Mouse (Mus musculus) liver, postnatal 0 days (tissue): Measurements from ENCODE around the gene Mxi1. TPM values are rescaled to one million over a fixed set of nuclear protein-coding genes. Genes with fewer than 3 reads are reported as not detected.

Experiments
- ATAC-seq: fragments of 200-750 bp; cut with Nextera tagmentation; 2 replicates; pipeline ENCODE4 v1.8.0; 2017; ENCODE audit warnings: mild to moderate bottlenecking, moderate library complexity
- DNase-seq: peaks from one replicate; pipeline ENCODE4 v3.0.0-alpha.2; 2016
- H3K27ac ChIP-seq: fragments of 300-500 bp; sonication (generic); 2 replicates; pipeline ENCODE4 v1.5.1; 2014; ENCODE audit warnings: antibody characterized with exemption, moderate library complexity, mild to moderate bottlenecking, low read depth
- H3K27me3 ChIP-seq: fragments of 300-500 bp; sonication (generic); 2 replicates; pipeline ENCODE4 v1.6.1; 2014; ENCODE audit warnings: low read length, control low read depth, mixed read lengths; ENCODE audit not compliant: insufficient read depth
- H3K36me3 ChIP-seq: fragments of 300-500 bp; sonication (generic); replicated peaks from 2 replicates; pipeline ENCODE4 v1.6.1; 2014; ENCODE audit warnings: mild to moderate bottlenecking, control low read depth, low read length, moderate library complexity, mixed read lengths; ENCODE audit not compliant: insufficient read depth
- H3K4me1 ChIP-seq: fragments of 300-500 bp; sonication (generic); 2 replicates; pipeline ENCODE4 v1.6.1; 2014; ENCODE audit warnings: antibody characterized with exemption, mild to moderate bottlenecking, control low read depth; ENCODE audit not compliant: insufficient read depth
- H3K4me2 ChIP-seq: fragments of 300-500 bp; sonication (generic); 2 replicates; pipeline ENCODE4 v1.6.1; 2014; ENCODE audit warnings: low read depth, mild to moderate bottlenecking, low read length, moderate library complexity, mixed read lengths
- H3K4me3 ChIP-seq: fragments of 300-500 bp; sonication (generic); 2 replicates; pipeline ENCODE4 v1.5.1; 2014; ENCODE audit warnings: low read depth, low read length
- H3K9ac ChIP-seq: fragments of 300-500 bp; sonication (generic); replicated peaks from 2 replicates; pipeline ENCODE4 v1.6.1; 2014; ENCODE audit warnings: mild to moderate bottlenecking, moderate library complexity
- H3K9me3 ChIP-seq: fragments of 300-500 bp; sonication (generic); 2 replicates; pipeline ENCODE4 v1.6.1; 2016; ENCODE audit warnings: mild to moderate bottlenecking, control low read depth, low read length, mixed read lengths
- CTCF ChIP-seq: sonication (generic); IDR thresholded peaks from 2 replicates; pipeline ENCODE4 v1.5.1; 2016; ENCODE audit warnings: antibody characterized with exemption, low read depth
- EP300 ChIP-seq: IDR thresholded peaks from 2 replicates; pipeline ENCODE4 v1.6.1; 2016; ENCODE audit warnings: antibody characterized with exemption, low read depth, mild to moderate bottlenecking
- WGBS: fragments of 180-500 bp; shearing (Covaris S2); extraction: QIAGEN DNeasy Blood & Tissue Kit; methylation state at CpG from one replicate; pipeline ENCODE4 v1.1.7; 2014; ENCODE audit not compliant: insufficient replicate concordance; 5-methylcytosine and 5-hydroxymethylcytosine counted together
- polyA plus RNA-seq: library from polyadenylated mRNA; unstranded; fragments of >200 nt; fragmentation: Nextera tagmentation; extraction: Ambion mirVana; gene quantifications from 2 replicates; pipeline ENCODE4 v1.2.1, GENCODE M21; 2015

Mxi1 gene
- polyA plus RNA-seq, 1 experiment from 2014 or later, result 24.5 TPM

DNA sequence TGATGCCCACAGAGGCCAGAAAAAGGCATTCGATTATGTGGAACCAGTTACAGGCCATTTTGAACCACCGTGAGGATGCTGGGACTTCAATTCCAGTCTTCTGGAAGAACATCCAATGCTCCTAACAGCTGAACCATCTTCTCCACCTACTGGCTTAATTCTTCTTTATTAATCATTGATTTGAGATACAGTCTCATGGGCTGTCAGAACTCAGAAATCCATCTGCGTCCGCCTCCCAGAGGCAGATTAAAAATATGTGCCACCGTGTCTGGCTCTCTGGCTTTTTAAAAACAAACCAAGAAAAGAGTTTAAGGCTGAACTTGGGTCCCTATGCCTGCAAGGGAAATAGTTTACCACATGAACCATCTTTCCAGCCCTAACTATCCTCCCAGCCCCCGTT lies 65.0 kb downstream of the Mxi1 start:
- Histone ChIP-seq H3K4me3 (no peak overlapping the region), H3K4me1 (no peaks in the 10 kb centered on the region), H3K36me3 (peaks cover 65% of the 10 kb centered on the region), H3K27ac (no peak overlapping the region), H3K4me2 (no peak overlapping the region), H3K9ac (no peak overlapping the region), H3K9me3 (no peaks in the 10 kb centered on the region), H3K27me3 (no peaks in the 10 kb centered on the region)
- TF ChIP-seq EP300 (no peak), CTCF (no peak)
- WGBS, result 89% methylated on average over 6 of the region's 6 CpGs
- ATAC-seq, result no peak
- no peak for DNase-seq

DNA sequence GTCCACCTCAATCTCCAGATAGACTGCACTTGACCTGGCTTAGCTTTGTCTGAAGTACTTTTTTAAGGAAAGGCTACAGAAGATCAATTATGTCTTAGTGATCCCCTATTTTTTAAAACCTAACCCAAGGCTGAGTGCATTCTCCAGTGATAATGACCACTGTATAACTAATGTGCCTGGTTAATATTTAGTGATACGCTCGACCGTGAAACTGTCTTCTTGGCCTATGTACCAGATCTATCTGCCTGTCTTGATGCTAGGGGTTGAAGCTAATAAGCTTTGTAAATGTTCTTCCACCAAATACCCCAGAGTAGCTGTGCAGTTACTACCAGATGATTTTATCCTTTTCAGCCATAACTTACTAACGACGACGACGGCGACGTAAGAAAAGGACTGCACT lies 65.5 kb downstream of the Mxi1 start:
- TF ChIP-seq CTCF (no peak), EP300 (no peak)
- H3K27ac ChIP-seq, result no peak overlapping the region
- no peaks in the 10 kb centered on the region for H3K9me3 ChIP-seq
- H3K9ac ChIP-seq, result no peak overlapping the region
- H3K4me3 ChIP-seq, result no peak overlapping the region
- peaks cover 66% of the 10 kb centered on the region for H3K36me3 ChIP-seq
- DNase-seq (no peak), ATAC-seq (no peak)
- 91% methylated on average over 9 of the region's 9 CpGs for WGBS
- H3K27me3 ChIP-seq, result no peaks in the 10 kb centered on the region
- H3K4me1 ChIP-seq, result no peaks in the 10 kb centered on the region
- H3K4me2 ChIP-seq, result no peak overlapping the region

DNA sequence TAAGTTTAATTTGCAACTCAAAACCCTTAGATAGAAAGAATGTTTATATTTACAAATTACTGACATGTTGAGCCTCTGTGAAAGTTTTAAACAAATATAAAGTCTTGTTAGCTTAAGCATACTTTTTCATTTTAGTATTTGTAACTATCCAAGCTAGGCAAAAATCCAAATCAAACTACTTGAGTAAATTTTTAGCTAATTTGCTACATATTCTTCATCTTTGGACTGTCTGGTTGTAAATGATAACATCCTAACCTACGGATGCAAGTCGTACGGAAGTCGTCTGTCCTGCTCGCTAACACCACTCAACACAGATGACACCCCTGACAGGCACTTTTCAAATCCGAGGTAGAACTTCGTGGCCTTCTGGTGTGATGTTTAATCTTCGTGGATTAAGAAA lies 67.3 kb downstream of the Mxi1 start:
- Histone ChIP-seq H3K9me3 (no peaks in the 10 kb centered on the region), H3K4me2 (no peak overlapping the region), H3K4me1 (no peaks in the 10 kb centered on the region), H3K27ac (no peak overlapping the region), H3K27me3 (no peaks in the 10 kb centered on the region), H3K4me3 (no peak overlapping the region), H3K9ac (no peak overlapping the region), H3K36me3 (peaks cover 71% of the 10 kb centered on the region)
- ATAC-seq, result no peak
- TF ChIP-seq CTCF (no peak), EP300 (no peak)
- DNase-seq, result no peak
- 76% methylated on average over 8 of the region's 8 CpGs for WGBS

GRCm38 (mm10) chr19:53378421-53378820 lies 68.1 kb downstream of the Mxi1 start:
- Histone ChIP-seq H3K27ac (no peak overlapping the region), H3K4me3 (no peak overlapping the region), H3K27me3 (no peaks in the 10 kb centered on the region), H3K4me2 (no peak overlapping the region), H3K36me3 (peaks cover 74% of the 10 kb centered on the region), H3K9me3 (no peaks in the 10 kb centered on the region), H3K4me1 (no peaks in the 10 kb centered on the region), H3K9ac (no peak overlapping the region)
- no peak for ATAC-seq
- DNase-seq, result no peak
- WGBS, result 85% methylated on average over 10 of the region's 10 CpGs
- TF ChIP-seq EP300 (no peak), CTCF (no peak)

- Histone ChIP-seq H3K4me1 (no peaks in the 10 kb centered on the region), H3K27me3 (no peaks in the 10 kb centered on the region), H3K9ac (no peak overlapping the region), H3K27ac (no peak overlapping the region), H3K4me3 (no peak overlapping the region), H3K9me3 (no peaks in the 10 kb centered on the region), H3K4me2 (no peak overlapping the region), H3K36me3 (peaks cover 86% of the 10 kb centered on the region)
- DNase-seq, result no peak
- TF ChIP-seq EP300, result no peak
- no peak for TF ChIP-seq CTCF
- ATAC-seq, result no peak
- 90% methylated on average over 15 of the region's 15 CpGs for WGBS
These were observed 73.0 kb downstream of the Mxi1 start for GRCm38 (mm10) chr19:53383336-53383735.

DNA sequence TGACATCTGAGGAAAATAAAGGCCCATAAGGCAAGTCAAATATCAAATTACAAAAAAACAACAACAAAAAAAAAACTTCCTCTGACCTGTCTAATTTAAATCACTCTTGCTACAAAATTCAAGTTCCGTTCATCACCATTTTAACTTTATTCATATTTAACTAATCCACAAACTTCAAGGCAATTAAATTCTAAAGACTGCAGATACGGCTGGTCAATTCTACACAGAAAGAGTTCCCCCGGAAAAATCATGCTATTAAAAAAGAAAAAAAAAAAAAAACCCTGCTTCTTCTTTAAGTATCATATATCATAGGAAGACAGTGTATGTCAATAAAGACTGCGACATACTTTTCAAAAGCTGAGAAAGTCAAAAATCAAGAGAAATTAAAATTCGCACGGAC lies 79.1 kb downstream of the Mxi1 start:
- no peak for TF ChIP-seq EP300
- TF ChIP-seq CTCF, result no peak
- Histone ChIP-seq H3K27ac (peak overlapping the region; percentile 100), H3K4me2 (peak overlapping the region; percentile 75), H3K36me3 (peaks cover 39% of the 10 kb centered on the region), H3K4me1 (peaks cover 16% of the 10 kb centered on the region), H3K4me3 (peak overlapping the region; percentile 99), H3K27me3 (no peaks in the 10 kb centered on the region), H3K9me3 (no peaks in the 10 kb centered on the region), H3K9ac (peak overlapping the region; percentile 100)
- ATAC-seq (no peak), DNase-seq (no peak)
- 15% methylated on average over 6 of the region's 6 CpGs for WGBS
